Comparison of ENCODE assay signal across 8 mouse cellular contexts in genomic region chr1:66467821-66468703, GRCm38 (mm10). TPM values are rescaled to one million over a fixed set of nuclear protein-coding genes. Genes with fewer than 3 reads are reported as not detected.
DNase-seq lines count a peak whose midpoint lies in the region; ATAC-seq and TF ChIP-seq lines count a peak whose summit lies in the region.

Gene Unc80, plus strand, starts transcription at chr1:66468367.

- no peak within 1 kb of the TSS for H3K9ac ChIP-seq in intestine, embryonic 15.5 days
- H3K9ac ChIP-seq in limb, embryonic 12.5 days (replicated peaks): peak within 1 kb of the TSS; percentile 42
- peak within 1 kb of the TSS; percentile 85 for H3K9ac ChIP-seq in midbrain, postnatal 0 days (replicated peaks; ENCODE audit: low read length, poor library complexity, severe bottlenecking)

- H3K27ac ChIP-seq in intestine, embryonic 15.5 days: no peak within 1 kb of the TSS
- H3K27ac ChIP-seq in limb, embryonic 12.5 days: no peak within 1 kb of the TSS
- H3K27ac ChIP-seq in midbrain, postnatal 0 days (ENCODE audit: low read depth, low read length): peak within 1 kb of the TSS; percentile 80
- H3K27ac ChIP-seq in testis, adult 2 months (ENCODE audit: control insufficient read depth, insufficient read depth, low read depth, low read length): no peak within 1 kb of the TSS

- peak; percentile 97 for ATAC-seq in intestine, embryonic 15.5 days
- peak; percentile 89 for ATAC-seq in limb, embryonic 12.5 days (ENCODE audit: insufficient number of reproducible peaks, insufficient read depth, low FRiP score, low TSS enrichment, low read depth)
- peak; percentile 92 for ATAC-seq in midbrain, postnatal 0 days (ENCODE audit: low FRiP score)

- H3K4me3 ChIP-seq in intestine, embryonic 15.5 days (replicated peaks): peak within 1 kb of the TSS; percentile 48
- peak within 1 kb of the TSS; percentile 58 for H3K4me3 ChIP-seq in limb, embryonic 12.5 days (replicated peaks)
- peak within 1 kb of the TSS; percentile 80 for H3K4me3 ChIP-seq in midbrain, postnatal 0 days (ENCODE audit: low read depth, low read length)
- peak within 1 kb of the TSS; percentile 43 for H3K4me3 ChIP-seq in testis, adult 2 months (ENCODE audit: control insufficient read depth, low read depth, low read length)

- no peak for TF ChIP-seq CTCF in midbrain, postnatal 0 days (IDR thresholded peaks at IDR 0.05)
- TF ChIP-seq CTCF in testis, adult 2 months (IDR thresholded peaks at IDR 0.05; ENCODE audit: control insufficient read depth, insufficient read depth, insufficient replicate concordance, low read depth, low read length): no peak

- peaks cover 5% of the 10 kb centered on the region for H3K27me3 ChIP-seq in intestine, embryonic 15.5 days (replicated peaks)
- peaks cover 28% of the 10 kb centered on the region for H3K27me3 ChIP-seq in limb, embryonic 12.5 days
- no peaks in the 10 kb centered on the region for H3K27me3 ChIP-seq in midbrain, postnatal 0 days (ENCODE audit: insufficient read depth, low read length)
- H3K27me3 ChIP-seq in testis, adult 2 months (ENCODE audit: control insufficient read depth, insufficient read depth, low read length): no peaks in the 10 kb centered on the region

- WGBS in intestine, embryonic 15.5 days: under 1% methylated on average over 60 of the region's 83 CpGs
- WGBS in limb, embryonic 12.5 days: 1% methylated on average over 69 of the region's 83 CpGs
- WGBS in midbrain, postnatal 0 days: under 1% methylated on average over 45 of the region's 83 CpGs

- H3K36me3 ChIP-seq in intestine, embryonic 15.5 days: no peaks in the 10 kb centered on the region
- H3K36me3 ChIP-seq in limb, embryonic 12.5 days: no peaks in the 10 kb centered on the region
- H3K36me3 ChIP-seq in midbrain, postnatal 0 days (ENCODE audit: insufficient read depth, low read length): no peaks in the 10 kb centered on the region
- no peaks in the 10 kb centered on the region for H3K36me3 ChIP-seq in testis, adult 2 months (ENCODE audit: control insufficient read depth, insufficient read depth, low read length)

- TF ChIP-seq POLR2A in testis, adult 2 months (IDR thresholded peaks at IDR 0.05; ENCODE audit: control insufficient read depth, low read depth, low read length): no peak

- H3K4me1 ChIP-seq in intestine, embryonic 15.5 days (replicated peaks): 0 out of 2 replicates have a peak, but pooled peaks cover 5% of the 10 kb centered on the region
- peaks cover 12% of the 10 kb centered on the region; the same call in 1 of the 2 replicates for H3K4me1 ChIP-seq in limb, embryonic 12.5 days (replicated peaks)
- no peaks in the 10 kb centered on the region for H3K4me1 ChIP-seq in midbrain, postnatal 0 days (ENCODE audit: insufficient read depth, low read length)
- H3K4me1 ChIP-seq in testis, adult 2 months (ENCODE audit: control insufficient read depth, insufficient read depth, low read length): peaks cover 5% of the 10 kb centered on the region; the same call in 1 of the 2 replicates

- DNase-seq in kidney, adult 18-20 months: peak; percentile 20
- no peak for DNase-seq in kidney, adult 8-10 months
- DNase-seq in cerebellum, postnatal 10 days: peak; percentile 79 to 85
- DNase-seq in frontal cortex, postnatal 10 days (ENCODE audit: low spot score in 2 of 2): peak; percentile 51 to 63
- DNase-seq in midbrain, postnatal 0 days (ENCODE audit: low spot score): peak; percentile 64

- H3K4me2 ChIP-seq in intestine, embryonic 15.5 days (replicated peaks): peak within 1 kb of the TSS; percentile 89
- peak within 1 kb of the TSS; percentile 91 for H3K4me2 ChIP-seq in limb, embryonic 12.5 days
- H3K4me2 ChIP-seq in midbrain, postnatal 0 days (ENCODE audit: low read depth, low read length, poor library complexity, severe bottlenecking): peak within 1 kb of the TSS; percentile 83

- H3K9me3 ChIP-seq in intestine, embryonic 15.5 days: no peaks in the 10 kb centered on the region
- no peaks in the 10 kb centered on the region for H3K9me3 ChIP-seq in limb, embryonic 12.5 days
- H3K9me3 ChIP-seq in midbrain, postnatal 0 days (ENCODE audit: low read length): no peaks in the 10 kb centered on the region

RNA-seq across cellular contexts. Expression of gene Unc80, which starts in this region (rescaled TPM):
- polyA plus RNA-seq in intestine, embryonic 15.5 days (2015; fragmentation: Nextera tagmentation; extraction: Ambion mirVana): 0.34 and 0.63 TPM in 2 replicates
- 0.52 and 0.73 TPM in 2 replicates for polyA plus RNA-seq in limb, embryonic 12.5 days (2016; fragmentation: Nextera tagmentation; extraction: Ambion mirVana)
- 24.2 and 26.4 TPM in 2 replicates for total RNA-seq in midbrain, postnatal 0 days (2014; rRNA removed)
- 7.3 and 9.6 TPM in 2 replicates for polyA plus RNA-seq in midbrain, postnatal 0 days (2015; fragmentation: Nextera tagmentation; extraction: Ambion mirVana)
- 4.6 and 6.1 TPM in 2 replicates for polyA plus RNA-seq in testis, adult 2 months (2012; rRNA removed)

Comparison
In these comparisons a context has a peak if more than half of its experiments do, and no peak if none do; other contexts are left out.
1. DNase-seq: peak in kidney, adult 18-20 months (single experiment), cerebellum, postnatal 10 days (2 of 2), frontal cortex, postnatal 10 days (2 of 2) and midbrain, postnatal 0 days (single experiment); none in kidney, adult 8-10 months (0 of 2).
2. Peak in ATAC-seq, H3K4me3 ChIP-seq and H3K4me2 ChIP-seq in intestine, embryonic 15.5 days; RNA of the gene not detected or under 1 TPM.
3. Peak in ATAC-seq, H3K4me3 ChIP-seq, H3K9ac ChIP-seq and H3K4me2 ChIP-seq in limb, embryonic 12.5 days; RNA of the gene not detected or under 1 TPM.
4. Peak in every context shown above with its lines, with median percentiles within 50 percentile points of each other: ATAC-seq, H3K4me2 ChIP-seq and H3K4me3 ChIP-seq.